In genomic region chr2:153582876-153583585, GRCm38 (mm10) we compare ENCODE assay signal across 9 mouse cellular contexts. TPM values are rescaled to one million over a fixed set of nuclear protein-coding genes. Genes with fewer than 3 reads are reported as not detected.
DNase-seq lines count a peak whose midpoint lies in the region; ATAC-seq and TF ChIP-seq lines count a peak whose summit lies in the region.
"Had no signal": no experiment of that assay in that cellular context is flagged by ENCODE, and none has a peak within 500 bp of the region (broad histone marks: within the 10 kb centered on the region; RNA-seq: fewer than 3 reads in every experiment).

No protein-coding gene starts in this region.

- no peak for TF ChIP-seq EP300 in liver, embryonic 14.5 days (IDR thresholded peaks at IDR 0.05; ENCODE audit: low read depth)

- H3K4me3 ChIP-seq in hindbrain, embryonic 10.5 days: no peak overlapping the region
- no peak overlapping the region for H3K4me3 ChIP-seq in hindbrain, postnatal 0 days (ENCODE audit: low read length)
- no peak overlapping the region for H3K4me3 ChIP-seq in ES-E14 (ENCODE audit: insufficient read depth in 1 of 2, low read depth in 1 of 2, low read length in 2 of 2, poor library complexity in 1 of 2, severe bottlenecking in 1 of 2)
- no peak overlapping the region for H3K4me3 ChIP-seq in forebrain, embryonic 13.5 days
- peak overlapping the region; percentile 36 to 44 for H3K4me3 ChIP-seq in liver, embryonic 14.5 days (ENCODE audit: insufficient read depth in 1 of 2, low read depth in 2 of 2, low read length in 2 of 2)

- no peaks in the 10 kb centered on the region for H3K9me3 ChIP-seq in hindbrain, embryonic 10.5 days
- no peaks in the 10 kb centered on the region for H3K9me3 ChIP-seq in hindbrain, postnatal 0 days (ENCODE audit: low read length)
- H3K9me3 ChIP-seq in ES-E14 (ENCODE audit: control insufficient read depth, insufficient read depth, low read depth, low read length): no peaks in the 10 kb centered on the region
- no peaks in the 10 kb centered on the region for H3K9me3 ChIP-seq in forebrain, embryonic 13.5 days (replicated peaks)
- no peaks in the 10 kb centered on the region for H3K9me3 ChIP-seq in liver, embryonic 14.5 days (ENCODE audit: control insufficient read depth, low read length)

- no peak for DNase-seq in hindbrain, embryonic 10.5 days (ENCODE audit: low spot score)
- DNase-seq in hindbrain, postnatal 0 days (ENCODE audit: low spot score): no peak
- no peak for DNase-seq in ES-E14 (ENCODE audit: low read depth, low spot score)
- no peak for DNase-seq in liver, embryonic 14.5 days (ENCODE audit: low read depth in 3 of 3, low spot score in 3 of 3)
- no peak for DNase-seq in urinary bladder, postnatal 4 days (ENCODE audit: low spot score in 2 of 2)
- no peak for DNase-seq in adrenal gland, postnatal 25 days
- DNase-seq: lung, postnatal 4 days had no signal

- 57% methylated on average over 15 of the region's 15 CpGs for WGBS in hindbrain, embryonic 10.5 days
- WGBS in hindbrain, postnatal 0 days: 67% methylated on average over 15 of the region's 15 CpGs
- 51% methylated on average over 15 of the region's 15 CpGs for WGBS in forebrain, embryonic 13.5 days
- 8% methylated on average over 15 of the region's 15 CpGs for WGBS in liver, embryonic 14.5 days (ENCODE audit: insufficient replicate concordance)

- in situ Hi-C loops in ES-E14 (cut with MboI; ENCODE audit: low sequenced_read_pairs in 2 of 2, unreplicated experiment in 2 of 2): loop anchor here (10.0 to 25.0 kb wide), 2 partner anchors 96 to 98 kb away; partner anchors contain the start of gene 4930404H24Rik (in 1 of the 2)

- no peak overlapping the region for H3K4me2 ChIP-seq in hindbrain, postnatal 0 days (ENCODE audit: low read depth, low read length)
- H3K4me2 ChIP-seq in forebrain, embryonic 13.5 days: no peak overlapping the region
- peak overlapping the region; percentile 78 for H3K4me2 ChIP-seq in liver, embryonic 14.5 days (ENCODE audit: low read depth)

- H3K4me1 ChIP-seq in hindbrain, embryonic 10.5 days (replicated peaks): peaks cover 38% of the 10 kb centered on the region
- H3K4me1 ChIP-seq in hindbrain, postnatal 0 days (ENCODE audit: insufficient read depth, low read length): no peaks in the 10 kb centered on the region
- H3K4me1 ChIP-seq in ES-E14 (ENCODE audit: control insufficient read depth in 2 of 2, insufficient read depth in 2 of 2, low read length in 2 of 2, poor library complexity in 1 of 2): peaks cover 12 to 30% of the 10 kb centered on the region in 2 experiments; a peak in 3 of 4 replicates
- peaks cover 13% of the 10 kb centered on the region for H3K4me1 ChIP-seq in forebrain, embryonic 13.5 days
- H3K4me1 ChIP-seq in liver, embryonic 14.5 days (replicated peaks; ENCODE audit: control insufficient read depth in 2 of 2, insufficient read depth in 2 of 2, low read length in 1 of 2): peaks cover 32 to 58% of the 10 kb centered on the region in 2 experiments

- no peaks in the 10 kb centered on the region for H3K36me3 ChIP-seq in hindbrain, embryonic 10.5 days
- no peaks in the 10 kb centered on the region for H3K36me3 ChIP-seq in hindbrain, postnatal 0 days (ENCODE audit: insufficient read depth, low read length)
- no peaks in the 10 kb centered on the region for H3K36me3 ChIP-seq in ES-E14 (ENCODE audit: control insufficient read depth, insufficient read depth, low read length, poor library complexity, severe bottlenecking)
- no peaks in the 10 kb centered on the region for H3K36me3 ChIP-seq in forebrain, embryonic 13.5 days (ENCODE audit: poor library complexity, severe bottlenecking)
- H3K36me3 ChIP-seq in liver, embryonic 14.5 days (replicated peaks; ENCODE audit: control insufficient read depth, insufficient read depth, low read depth): no peaks in the 10 kb centered on the region

- H3K27me3 ChIP-seq in hindbrain, embryonic 10.5 days (ENCODE audit: insufficient read depth, poor library complexity, severe bottlenecking): peaks cover 20% of the 10 kb centered on the region
- no peaks in the 10 kb centered on the region for H3K27me3 ChIP-seq in hindbrain, postnatal 0 days (ENCODE audit: insufficient read depth, low read length)
- 0 out of 2 replicates have a peak, but pooled peaks cover 4% of the 10 kb centered on the region for H3K27me3 ChIP-seq in forebrain, embryonic 13.5 days
- no peaks in the 10 kb centered on the region for H3K27me3 ChIP-seq in liver, embryonic 14.5 days (ENCODE audit: control insufficient read depth, insufficient read depth, low read length)

- TF ChIP-seq CTCF in hindbrain, postnatal 0 days (IDR thresholded peaks at IDR 0.05; ENCODE audit: low read depth): no peak
- no peak for TF ChIP-seq CTCF in liver, embryonic 14.5 days (IDR thresholded peaks at IDR 0.05; ENCODE audit: low read depth)

- no peak overlapping the region for H3K9ac ChIP-seq in hindbrain, postnatal 0 days (replicated peaks; ENCODE audit: low read length)
- H3K9ac ChIP-seq in ES-E14 (ENCODE audit: insufficient read depth, low read depth, low read length, poor library complexity, severe bottlenecking): peak overlapping the region; percentile 43; the same call in 1 of the 2 replicates
- H3K9ac ChIP-seq in forebrain, embryonic 13.5 days: peak overlapping the region; percentile 16; the same call in 1 of the 2 replicates
- H3K9ac ChIP-seq in liver, embryonic 14.5 days (replicated peaks): peak overlapping the region; percentile 68

- peak overlapping the region; percentile 10; the same call in 1 of the 2 replicates for H3K27ac ChIP-seq in hindbrain, embryonic 10.5 days
- H3K27ac ChIP-seq in hindbrain, postnatal 0 days: no peak overlapping the region
- peak overlapping the region; percentile 74; the same call in 1 of the 2 replicates for H3K27ac ChIP-seq in ES-E14 (ENCODE audit: insufficient read depth, low read depth, low read length, poor library complexity, severe bottlenecking)
- H3K27ac ChIP-seq in forebrain, embryonic 13.5 days: no peak overlapping the region
- peak overlapping the region; percentile 83 for H3K27ac ChIP-seq in liver, embryonic 14.5 days

- no peak for ATAC-seq in hindbrain, postnatal 0 days
- ATAC-seq in forebrain, embryonic 13.5 days: no peak
- peak; percentile 55 for ATAC-seq in liver, embryonic 14.5 days (ENCODE audit: insufficient read depth)
- ATAC-seq in frontal cortex, adult (ENCODE audit: low TSS enrichment): no peak

TF ChIP-seq in ES-E14, 5 proteins besides CTCF, POLR2A, EP300 and RAD21:
- TF ChIP-seq ZNF384 (IDR thresholded peaks at IDR 0.05; ENCODE audit: low read depth, low read length): no peak
- TF ChIP-seq MAFK (IDR thresholded peaks at IDR 0.05; ENCODE audit: insufficient read depth, low read depth, low read length): no peak
- no peak for TF ChIP-seq HCFC1 (IDR thresholded peaks at IDR 0.05; ENCODE audit: borderline replicate concordance, insufficient read depth, low read length)
- no peak for TF ChIP-seq CHD2 (IDR thresholded peaks at IDR 0.05; ENCODE audit: low read depth, low read length)
- no peak for TF ChIP-seq ZC3H11A (IDR thresholded peaks at IDR 0.05; ENCODE audit: borderline replicate concordance, low read depth, low read length)

RNA-seq across cellular contexts. Expression of gene Commd7, which starts 49.5 kb away (rescaled TPM):
- polyA plus RNA-seq in hindbrain, embryonic 10.5 days (2016; fragmentation: Nextera tagmentation; extraction: Ambion mirVana): 71.9 and 75.6 TPM in 2 replicates
- total RNA-seq in hindbrain, postnatal 0 days (2014; rRNA removed): 21.2 and 25.7 TPM in 2 replicates
- polyA plus RNA-seq in hindbrain, postnatal 0 days (2015; fragmentation: Nextera tagmentation; extraction: Ambion mirVana): 88.0 and 93.4 TPM in 2 replicates
- total RNA-seq in ES-E14 (2012; rRNA removed): 9.1 and 12.7 TPM in 2 replicates
- polyA plus RNA-seq in forebrain, embryonic 13.5 days (2015; fragmentation: Nextera tagmentation; extraction: Ambion mirVana): 80.2 and 81.1 TPM in 2 replicates
- polyA plus RNA-seq in liver, embryonic 14.5 days (2012; rRNA removed): 5.4 and 9.5 TPM in 2 replicates
- polyA plus RNA-seq in liver, embryonic 14.5 days (2014; fragmentation: Nextera tagmentation; extraction: Ambion mirVana): 24.9 and 25.4 TPM in 2 replicates
- 39.0 and 44.0 TPM in 2 replicates for total RNA-seq in adrenal gland, postnatal 25 days (2021)

RNA-seq across cellular contexts. Expression of gene Nol4l, which starts 53.3 kb away (rescaled TPM):
- 19.1 and 23.3 TPM in 2 replicates for polyA plus RNA-seq in hindbrain, embryonic 10.5 days (2016; fragmentation: Nextera tagmentation; extraction: Ambion mirVana)
- total RNA-seq in hindbrain, postnatal 0 days (2014; rRNA removed): 68.3 and 80.8 TPM in 2 replicates
- 23.7 and 24.2 TPM in 2 replicates for polyA plus RNA-seq in hindbrain, postnatal 0 days (2015; fragmentation: Nextera tagmentation; extraction: Ambion mirVana)
- 3.8 and 4.3 TPM in 2 replicates for total RNA-seq in ES-E14 (2012; rRNA removed)
- polyA plus RNA-seq in forebrain, embryonic 13.5 days (2015; fragmentation: Nextera tagmentation; extraction: Ambion mirVana): 32.1 and 36.7 TPM in 2 replicates
- polyA plus RNA-seq in liver, embryonic 14.5 days (2012; rRNA removed): 5.7 and 6.0 TPM in 2 replicates
- 3.7 and 4.4 TPM in 2 replicates for polyA plus RNA-seq in liver, embryonic 14.5 days (2014; fragmentation: Nextera tagmentation; extraction: Ambion mirVana)
- 12.7 and 16.1 TPM in 2 replicates for total RNA-seq in adrenal gland, postnatal 25 days (2021)

Comparison
In these comparisons a context has a peak if more than half of its experiments do, and no peak if none do; other contexts are left out.
1. H3K27ac ChIP-seq: peak in hindbrain, embryonic 10.5 days (single experiment), ES-E14 (single experiment) and liver, embryonic 14.5 days (single experiment); none in hindbrain, postnatal 0 days (single experiment) and forebrain, embryonic 13.5 days (single experiment).
2. H3K4me3 ChIP-seq: peak in liver, embryonic 14.5 days (2 of 2); none in hindbrain, embryonic 10.5 days (single experiment), hindbrain, postnatal 0 days (single experiment), ES-E14 (0 of 2) and forebrain, embryonic 13.5 days (single experiment).